Mouse (Mus musculus) CH12.LX (cell line): ENCODE measurements at regions not wholly inside any gene's neighbourhood (a gene's known extent, or its start where the extent isn't known, plus 50 kb on each side); places are given as distances from the start of the nearest gene placed in this dataset.

Experiments
- DNase-seq: peaks from one replicate; pipeline ENCODE4 v3.0.0-alpha.2; 2013; ENCODE audit errors: extremely low read depth
- H3K27ac ChIP-seq: 2 replicates; pipeline ENCODE4 v1.5.1; 2012; ENCODE audit warnings: low read depth, mild to moderate bottlenecking, control low read depth, moderate library complexity; ENCODE audit not compliant: insufficient read depth
- H3K27me3 ChIP-seq: replicated peaks from 2 replicates; pipeline ENCODE3; 2012; ENCODE audit warnings: inconsistent platforms
- H3K36me3 ChIP-seq, 2 experiments: replicated peaks in 1 of 2; 2 replicates each; pipeline versions ENCODE3 to v1.6.1; 2012; ENCODE audit warnings: inconsistent platforms in 1 of 2, low read length in 1 of 2, mild to moderate bottlenecking in 1 of 2, mixed read lengths in 1 of 2, moderate library complexity in 1 of 2; ENCODE audit not compliant: control insufficient read depth in 1 of 2, insufficient read depth in 1 of 2
- H3K4me1 ChIP-seq, 2 experiments: 2 replicates each; pipeline ENCODE4 v1.6.1; 2012; ENCODE audit warnings: inconsistent platforms in 1 of 2, moderate library complexity in 1 of 2; ENCODE audit not compliant: insufficient read depth in 2 of 2, control insufficient read depth in 1 of 2
- H3K4me2 ChIP-seq: 2 replicates; pipeline ENCODE4 v1.6.1; 2012; ENCODE audit warnings: low read depth, mild to moderate bottlenecking, control low read depth; ENCODE audit not compliant: poor library complexity, insufficient read depth, severe bottlenecking
- H3K4me3 ChIP-seq, 3 experiments: fragments of 150-350 bp in 1 of 3; sonication (generic) in 1 of 3; replicated peaks in 1 of 3; 2 replicates each; pipeline versions ENCODE3 to v1.5.1; 2011 to 2012; ENCODE audit warnings: low read depth in 2 of 3, low read length in 2 of 3, mild to moderate bottlenecking in 2 of 3, moderate library complexity in 2 of 3, control low read depth in 1 of 3, improper control_type of control experiment in 1 of 3, inconsistent platforms in 1 of 3, mixed read lengths in 1 of 3; ENCODE audit not compliant: poor library complexity in 1 of 3
- H3K79me2 ChIP-seq: replicated peaks from 2 replicates; pipeline ENCODE4 v1.6.1; 2012; ENCODE audit warnings: mild to moderate bottlenecking, moderate library complexity; ENCODE audit not compliant: control insufficient read depth, poor library complexity, insufficient read depth, severe bottlenecking; ENCODE audit errors: extremely low read depth
- H3K9ac ChIP-seq: 2 replicates; pipeline ENCODE4 v1.6.1; 2012; ENCODE audit warnings: low read depth, mild to moderate bottlenecking, control low read depth, moderate library complexity; ENCODE audit not compliant: insufficient read depth
- H3K9me3 ChIP-seq: replicated peaks from 2 replicates; pipeline ENCODE3; 2012; ENCODE audit warnings: low read length, inconsistent platforms, mixed read lengths
- CHD1 ChIP-seq: IDR thresholded peaks from 2 replicates; pipeline ENCODE4 v1.6.1; 2012; ENCODE audit warnings: low read depth, low read length, improper control_type of control experiment, inconsistent platforms
- HCFC1 ChIP-seq: IDR thresholded peaks from 2 replicates; pipeline ENCODE4 v1.6.1; 2012; ENCODE audit warnings: low read depth, mild to moderate bottlenecking, inconsistent platforms, low read length, improper control_type of control experiment
- JUN ChIP-seq: IDR thresholded peaks from 2 replicates; pipeline ENCODE4 v1.6.1; 2011; ENCODE audit warnings: low read depth, mild to moderate bottlenecking, low read length, improper control_type of control experiment, moderate library complexity; ENCODE audit not compliant: insufficient read depth
- JUND ChIP-seq: conservative IDR thresholded peaks from 2 replicates; pipeline ENCODE4 v1.6.1; 2011; ENCODE audit warnings: low read depth, low read length, improper control_type of control experiment
- KAT2A ChIP-seq: IDR thresholded peaks from 2 replicates; pipeline ENCODE4 v1.6.1; 2012; ENCODE audit warnings: low read length, improper control_type of control experiment, inconsistent platforms; ENCODE audit not compliant: insufficient replicate concordance
- NELFE ChIP-seq: IDR thresholded peaks from 2 replicates; pipeline ENCODE4 v1.6.1; 2011; ENCODE audit warnings: low read depth, low read length, improper control_type of control experiment
- RAD21 ChIP-seq: IDR thresholded peaks from 2 replicates; pipeline ENCODE4 v1.6.1; 2011; ENCODE audit warnings: low read depth, mild to moderate bottlenecking, low read length, improper control_type of control experiment, moderate library complexity
- RCOR1 ChIP-seq: conservative IDR thresholded peaks from 2 replicates; pipeline ENCODE4 v1.6.1; 2012; ENCODE audit warnings: low read depth, mild to moderate bottlenecking, inconsistent platforms, low read length, improper control_type of control experiment
- SMC3 ChIP-seq: IDR thresholded peaks from 2 replicates; pipeline ENCODE4 v1.6.1; 2011; ENCODE audit warnings: low read depth, low read length, improper control_type of control experiment
- UBTF ChIP-seq: IDR thresholded peaks from 2 replicates; pipeline ENCODE4 v1.6.1; 2012; ENCODE audit warnings: low read depth, mild to moderate bottlenecking, inconsistent platforms, low read length, improper control_type of control experiment, moderate library complexity
- USF1 ChIP-seq: IDR thresholded peaks from 2 replicates; pipeline ENCODE4 v1.6.1; 2014; ENCODE audit warnings: low read depth, mild to moderate bottlenecking, inconsistent platforms, low read length, improper control_type of control experiment
- ZKSCAN1 ChIP-seq: IDR thresholded peaks from 2 replicates; pipeline ENCODE4 v1.6.1; 2012; ENCODE audit warnings: low read depth, inconsistent platforms, low read length, improper control_type of control experiment, borderline replicate concordance
- dilution Hi-C: fragments of 300-500 bp; cut with MboI; formaldehyde crosslinking; loops from 2 replicates; pipeline ENCODE4 v1.14.3; 2020; ENCODE audit warnings: low sequenced_read_pairs; ENCODE audit not compliant: extremely low pct_unique_long_range_greater_than_20kb, extremely low pct_ligation_motif_present
- in situ Hi-C: fragments of 300-500 bp; cut with MboI; formaldehyde crosslinking; loops from 3 replicates; pipeline ENCODE4 v1.14.3; 2019; ENCODE audit warnings: low sequenced_read_pairs, low pct_ligation_motif_present, low pct_unique_long_range_greater_than_20kb, mixed read lengths

- H3K4me2 ChIP-seq, result no peak overlapping the region
- dilution Hi-C loops, result no loop called here
- in situ Hi-C loops, result no loop called here
These were observed 589.7 kb upstream of the Clint1 start for GRCm38 (mm10) chr11:45262198-45262597.

GRCm38 (mm10) chr11:45264001-45264400, 587.9 kb upstream of the Clint1 start:
- Histone ChIP-seq H3K4me1 (no peaks in the 10 kb centered on the region), H3K36me3 (no peaks in the 10 kb centered on the region), H3K9ac (no peak overlapping the region), H3K79me2 (no peaks in the 10 kb centered on the region), H3K27ac (no peak overlapping the region), H3K27me3 (no peaks in the 10 kb centered on the region), H3K4me3 (no peak overlapping the region), H3K4me2 (no peak overlapping the region), H3K9me3 (no peaks in the 10 kb centered on the region)
- DNase-seq, result no peak
- no peak for TF ChIP-seq KAT2A
- TF ChIP-seq RCOR1, result no peak
- TF ChIP-seq UBTF, result no peak
- no peak for TF ChIP-seq NELFE
- TF ChIP-seq CHD1, result no peak
- TF ChIP-seq HCFC1, result no peak
- no peak for TF ChIP-seq USF1
- TF ChIP-seq SMC3, result no peak
- in situ Hi-C loops (no loop called here), dilution Hi-C loops (no loop called here)

More at GRCm38 (mm10) chr11:45262198-45262597, 589.7 kb upstream of the Clint1 start:
- no peak for DNase-seq
- TF ChIP-seq RCOR1 (no peak), RAD21 (no peak), UBTF (no peak), JUND (no peak), ZKSCAN1 (no peak), NELFE (no peak), USF1 (no peak), JUN (no peak)
- TF ChIP-seq, all 38 proteins: peak for 0
- no peaks in the 10 kb centered on the region for H3K36me3 ChIP-seq
- no peak overlapping the region for H3K9ac ChIP-seq
- H3K4me3 ChIP-seq, result no peak overlapping the region
- H3K79me2 ChIP-seq, result no peaks in the 10 kb centered on the region
- H3K27ac ChIP-seq, result no peak overlapping the region
- no peaks in the 10 kb centered on the region for H3K4me1 ChIP-seq
- no peaks in the 10 kb centered on the region for H3K27me3 ChIP-seq
- H3K9me3 ChIP-seq, result no peaks in the 10 kb centered on the region
